Mouse (Mus musculus) hindbrain, embryonic 16.5 days (tissue): ENCODE measurements at regions not wholly inside any gene's neighbourhood (a gene's known extent, or its start where the extent isn't known, plus 50 kb on each side); places are given as distances from the start of the nearest gene placed in this dataset.
"Not testable (repeated sequence)": the region's sequence is repeated elsewhere in the genome, so short reads cannot be mapped to it uniquely, and the experiment has no call there.

ENCODE experiments used
- ATAC-seq: fragments of 200-750 bp; cut with Nextera tagmentation; 2 replicates; pipeline ENCODE4 v1.8.0; 2017; ENCODE audit warnings: moderate TSS enrichment, moderate library complexity
- H3K27ac ChIP-seq: fragments of 300-500 bp; sonication (generic); 2 replicates; pipeline ENCODE4 v1.5.1; 2014; ENCODE audit warnings: low read depth, mild to moderate bottlenecking, control low read depth, low read length, moderate library complexity
- H3K27me3 ChIP-seq: fragments of 300-500 bp; sonication (generic); replicated peaks from 2 replicates; pipeline ENCODE4 v1.6.1; 2014; ENCODE audit warnings: low read length; ENCODE audit not compliant: control insufficient read depth, insufficient read depth
- H3K36me3 ChIP-seq: fragments of 300-500 bp; sonication (generic); 2 replicates; pipeline ENCODE4 v1.6.1; 2014; ENCODE audit warnings: mild to moderate bottlenecking, low read length, moderate library complexity, mixed read lengths; ENCODE audit not compliant: control insufficient read depth, insufficient read depth
- H3K4me1 ChIP-seq: fragments of 300-500 bp; sonication (generic); 2 replicates; pipeline ENCODE4 v1.6.1; 2014; ENCODE audit warnings: low read depth, low read length; ENCODE audit not compliant: control insufficient read depth, insufficient read depth
- H3K4me2 ChIP-seq: fragments of 300-500 bp; sonication (generic); 2 replicates; pipeline ENCODE4 v1.6.1; 2014; ENCODE audit warnings: mild to moderate bottlenecking, low read length, control low read depth, moderate library complexity
- H3K4me3 ChIP-seq: fragments of 300-500 bp; sonication (generic); 2 replicates; pipeline ENCODE4 v1.5.1; 2014; ENCODE audit warnings: mild to moderate bottlenecking, low read length, control low read depth, moderate library complexity
- H3K9ac ChIP-seq: fragments of 300-500 bp; sonication (generic); 2 replicates; pipeline ENCODE4 v1.6.1; 2014; ENCODE audit warnings: low read depth, mild to moderate bottlenecking, control low read depth, low read length, moderate library complexity
- H3K9me3 ChIP-seq: fragments of 300-500 bp; sonication (generic); 2 replicates; pipeline ENCODE4 v1.6.1; 2014; ENCODE audit warnings: mild to moderate bottlenecking, low read length, moderate library complexity; ENCODE audit not compliant: control insufficient read depth
- WGBS: fragments of 180-500 bp; shearing (Covaris S2); extraction: QIAGEN DNeasy Blood & Tissue Kit; methylation state at CpG from one replicate; pipeline ENCODE4 v1.1.7; 2014; 5-methylcytosine and 5-hydroxymethylcytosine counted together

GRCm38 (mm10) chr6:69758618-69759017 is 1033.4 kb downstream of the Rpia start:
- Histone ChIP-seq H3K9ac (no peak overlapping the region), H3K4me2 (no peak overlapping the region), H3K27me3 (no peaks in the 10 kb centered on the region), H3K4me3 (no peak overlapping the region), H3K36me3 (no peaks in the 10 kb centered on the region), H3K4me1 (no peaks in the 10 kb centered on the region), H3K27ac (no peak overlapping the region), H3K9me3 (no peaks in the 10 kb centered on the region)
- no peak for ATAC-seq
- WGBS = 93% methylated on average over 2 of the region's 2 CpGs

- no peaks in the 10 kb centered on the region for H3K27me3 ChIP-seq
- no peak overlapping the region for H3K9ac ChIP-seq
- no peaks in the 10 kb centered on the region for H3K4me1 ChIP-seq
- no peak for ATAC-seq
- H3K4me3 ChIP-seq = no peak overlapping the region
- H3K9me3 ChIP-seq = no peaks in the 10 kb centered on the region
- H3K4me2 ChIP-seq = no peak overlapping the region
- H3K27ac ChIP-seq = no peak overlapping the region
- no peaks in the 10 kb centered on the region for H3K36me3 ChIP-seq
Measured at GRCm38 (mm10) chr6:69739002-69739625, 1052.9 kb downstream of the Rpia start.

- ATAC-seq, H3K9me3 ChIP-seq, H3K27ac ChIP-seq, H3K27me3 ChIP-seq, H3K36me3 ChIP-seq, H3K4me2 ChIP-seq, H3K9ac ChIP-seq, H3K4me3 ChIP-seq, H3K4me1 ChIP-seq: not testable (repeated sequence)
- 67% methylated on average over 1 of the region's 1 CpGs for WGBS
Measured at GRCm38 (mm10) chr6:69732866-69733265, 1059.2 kb downstream of the Rpia start.

- Histone ChIP-seq H3K4me3 (no peak overlapping the region), H3K9me3 (0 out of 2 replicates have a peak, but pooled peaks cover 2% of the 10 kb centered on the region), H3K27me3 (no peaks in the 10 kb centered on the region), H3K4me1 (no peaks in the 10 kb centered on the region), H3K9ac (no peak overlapping the region), H3K27ac (no peak overlapping the region), H3K36me3 (no peaks in the 10 kb centered on the region), H3K4me2 (no peak overlapping the region)
- ATAC-seq = no peak
Measured at GRCm38 (mm10) chr6:69726362-69726761, 1065.7 kb downstream of the Rpia start.

- not testable (repeated sequence) for H3K27me3 ChIP-seq, ATAC-seq, H3K4me1 ChIP-seq, H3K9ac ChIP-seq, H3K27ac ChIP-seq, H3K4me3 ChIP-seq, H3K4me2 ChIP-seq, H3K9me3 ChIP-seq, H3K36me3 ChIP-seq
- 76% methylated on average over 2 of the region's 2 CpGs for WGBS
Measured at GRCm38 (mm10) chr6:69702813-69703212, 1089.2 kb downstream of the Rpia start.

- WGBS = 81% methylated on average over 1 of the region's 1 CpGs
- no peak overlapping the region for H3K27ac ChIP-seq
- H3K9me3 ChIP-seq = no peaks in the 10 kb centered on the region
- no peak for ATAC-seq
- H3K4me3 ChIP-seq = no peak overlapping the region
- no peaks in the 10 kb centered on the region for H3K4me1 ChIP-seq
- no peaks in the 10 kb centered on the region for H3K27me3 ChIP-seq
- H3K36me3 ChIP-seq = no peaks in the 10 kb centered on the region
- no peak overlapping the region for H3K9ac ChIP-seq
- H3K4me2 ChIP-seq = no peak overlapping the region
Measured at GRCm38 (mm10) chr6:69681172-69681571, 1110.9 kb downstream of the Rpia start.

- H3K4me1 ChIP-seq, H3K36me3 ChIP-seq, ATAC-seq, H3K27ac ChIP-seq, H3K4me3 ChIP-seq, H3K27me3 ChIP-seq, H3K4me2 ChIP-seq, H3K9me3 ChIP-seq, H3K9ac ChIP-seq: not testable (repeated sequence)
- WGBS = 69% methylated on average over 1 of the region's 1 CpGs
Measured at GRCm38 (mm10) chr6:69662426-69662825, 1129.6 kb downstream of the Rpia start.
